Mouse (Mus musculus) limb, embryonic 15.5 days (tissue): ENCODE measurements at regions not wholly inside any gene's neighbourhood (a gene's known extent, or its start where the extent isn't known, plus 50 kb on each side); places are given as distances from the start of the nearest gene placed in this dataset.

Experiments used
- ATAC-seq: fragments of 200-750 bp; cut with Nextera tagmentation; 2 replicates; pipeline ENCODE4 v1.8.0; 2017; ENCODE audit warnings: low read depth, moderate TSS enrichment; ENCODE audit not compliant: insufficient number of reproducible peaks, low FRiP score, low TSS enrichment
- H3K27ac ChIP-seq: fragments of 300-500 bp; sonication (generic); 2 replicates; pipeline ENCODE4 v1.5.1; 2015; ENCODE audit warnings: moderate library complexity, mild to moderate bottlenecking, inconsistent platforms
- H3K27me3 ChIP-seq: fragments of 300-500 bp; sonication (generic); 2 replicates; pipeline ENCODE4 v1.6.1; 2015; ENCODE audit warnings: inconsistent platforms
- H3K36me3 ChIP-seq: fragments of 300-500 bp; sonication (generic); 2 replicates; pipeline ENCODE4 v1.6.1; 2015; ENCODE audit warnings: inconsistent platforms
- H3K4me1 ChIP-seq: fragments of 300-500 bp; sonication (generic); 2 replicates; pipeline ENCODE4 v1.6.1; 2015; ENCODE audit warnings: inconsistent platforms
- H3K4me2 ChIP-seq: fragments of 300-500 bp; sonication (generic); 2 replicates; pipeline ENCODE4 v1.6.1; 2015; ENCODE audit warnings: mild to moderate bottlenecking, inconsistent platforms
- H3K4me3 ChIP-seq: fragments of 300-500 bp; sonication (generic); 2 replicates; pipeline ENCODE4 v1.5.1; 2015; ENCODE audit warnings: mild to moderate bottlenecking, inconsistent platforms
- H3K9ac ChIP-seq: fragments of 300-500 bp; sonication (generic); 2 replicates; pipeline ENCODE4 v1.6.1; 2015; ENCODE audit warnings: inconsistent platforms
- H3K9me3 ChIP-seq: fragments of 300-500 bp; sonication (generic); 2 replicates; pipeline ENCODE4 v1.6.1; 2016; ENCODE audit warnings: inconsistent platforms
- WGBS: fragments of 180-500 bp; shearing (Covaris S2); methylation state at CpG from one replicate; pipeline ENCODE4 v1.1.7; 2015; 5-methylcytosine and 5-hydroxymethylcytosine counted together

- no peak overlapping the region; the same call in 1 of the 2 replicates for H3K27ac ChIP-seq
- H3K4me1 ChIP-seq, result no peaks in the 10 kb centered on the region
- ATAC-seq, result no peak
- H3K27me3 ChIP-seq, result no peaks in the 10 kb centered on the region
- H3K9me3 ChIP-seq, result no peaks in the 10 kb centered on the region
- no peak overlapping the region for H3K4me3 ChIP-seq
- no peaks in the 10 kb centered on the region for H3K36me3 ChIP-seq
- WGBS, result 69% methylated on average over 3 of the region's 3 CpGs
- no peak overlapping the region for H3K4me2 ChIP-seq
- H3K9ac ChIP-seq, result no peak overlapping the region
Measured at GRCm38 (mm10) chr15:62302233-62302632, 1379.4 kb upstream of the A1bg start.

- no peak for ATAC-seq
- H3K4me1 ChIP-seq, result no peaks in the 10 kb centered on the region
- WGBS, result 85% methylated on average over 3 of the region's 3 CpGs
- no peaks in the 10 kb centered on the region for H3K27me3 ChIP-seq
- no peaks in the 10 kb centered on the region for H3K36me3 ChIP-seq
- no peak overlapping the region for H3K27ac ChIP-seq
- H3K4me3 ChIP-seq, result no peak overlapping the region
- H3K4me2 ChIP-seq, result no peak overlapping the region
- no peaks in the 10 kb centered on the region for H3K9me3 ChIP-seq
- H3K9ac ChIP-seq, result no peak overlapping the region
Measured at GRCm38 (mm10) chr15:62301567-62301966, 1378.8 kb upstream of the A1bg start.

GRCm38 (mm10) chr15:62297138-62297537 lies 1374.3 kb upstream of the A1bg start:
- WGBS, result 91% methylated on average over 5 of the region's 5 CpGs
- ATAC-seq, result no peak
- Histone ChIP-seq H3K9ac (no peak overlapping the region), H3K9me3 (no peaks in the 10 kb centered on the region), H3K4me2 (no peak overlapping the region), H3K36me3 (no peaks in the 10 kb centered on the region), H3K27ac (no peak overlapping the region), H3K4me1 (peaks cover 5% of the 10 kb centered on the region), H3K4me3 (no peak overlapping the region), H3K27me3 (no peaks in the 10 kb centered on the region)

GRCm38 (mm10) chr15:62295233-62295927 lies 1372.6 kb upstream of the A1bg start:
- no peak overlapping the region for H3K4me3 ChIP-seq
- no peak overlapping the region for H3K9ac ChIP-seq
- no peak for ATAC-seq
- H3K36me3 ChIP-seq, result no peaks in the 10 kb centered on the region
- no peaks in the 10 kb centered on the region for H3K9me3 ChIP-seq
- H3K4me1 ChIP-seq, result peaks cover 5% of the 10 kb centered on the region
- H3K4me2 ChIP-seq, result no peak overlapping the region
- WGBS, result 38% methylated on average over 8 of the region's 8 CpGs
- no peak overlapping the region for H3K27ac ChIP-seq
- H3K27me3 ChIP-seq, result no peaks in the 10 kb centered on the region

GRCm38 (mm10) chr15:62294786-62295185 lies 1372.0 kb upstream of the A1bg start:
- 48% methylated on average over 3 of the region's 3 CpGs for WGBS
- no peak overlapping the region for H3K4me2 ChIP-seq
- no peak for ATAC-seq
- no peaks in the 10 kb centered on the region for H3K27me3 ChIP-seq
- no peaks in the 10 kb centered on the region for H3K9me3 ChIP-seq
- no peak overlapping the region for H3K27ac ChIP-seq
- peaks cover 5% of the 10 kb centered on the region for H3K4me1 ChIP-seq
- H3K9ac ChIP-seq, result no peak overlapping the region
- no peak overlapping the region for H3K4me3 ChIP-seq
- H3K36me3 ChIP-seq, result no peaks in the 10 kb centered on the region

DNA sequence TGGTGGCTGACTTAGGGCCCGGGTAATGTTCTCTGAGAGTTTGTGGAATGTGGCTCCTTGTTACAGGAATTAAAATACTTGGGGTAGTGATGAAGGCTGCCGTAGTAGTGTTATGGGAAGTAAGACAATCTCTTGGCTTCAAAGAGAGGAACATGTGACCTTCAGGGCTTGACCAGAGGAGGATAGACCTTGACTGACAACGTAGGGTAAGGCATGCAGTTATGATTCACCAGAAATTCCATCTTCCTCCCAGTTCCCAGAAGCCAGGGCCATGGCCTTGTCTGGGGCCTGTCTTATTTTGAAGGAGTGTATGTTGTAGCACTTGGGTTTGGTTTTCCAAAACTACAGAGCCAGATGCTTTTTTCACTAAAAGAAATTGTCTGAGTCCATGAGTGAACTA lies 1370.1 kb upstream of the A1bg start:
- Histone ChIP-seq H3K27me3 (no peaks in the 10 kb centered on the region), H3K27ac (no peak overlapping the region), H3K4me1 (peaks cover 5% of the 10 kb centered on the region), H3K4me3 (no peak overlapping the region), H3K9ac (no peak overlapping the region), H3K4me2 (no peak overlapping the region), H3K9me3 (no peaks in the 10 kb centered on the region), H3K36me3 (no peaks in the 10 kb centered on the region)
- 82% methylated on average over 3 of the region's 3 CpGs for WGBS
- no peak for ATAC-seq

DNA sequence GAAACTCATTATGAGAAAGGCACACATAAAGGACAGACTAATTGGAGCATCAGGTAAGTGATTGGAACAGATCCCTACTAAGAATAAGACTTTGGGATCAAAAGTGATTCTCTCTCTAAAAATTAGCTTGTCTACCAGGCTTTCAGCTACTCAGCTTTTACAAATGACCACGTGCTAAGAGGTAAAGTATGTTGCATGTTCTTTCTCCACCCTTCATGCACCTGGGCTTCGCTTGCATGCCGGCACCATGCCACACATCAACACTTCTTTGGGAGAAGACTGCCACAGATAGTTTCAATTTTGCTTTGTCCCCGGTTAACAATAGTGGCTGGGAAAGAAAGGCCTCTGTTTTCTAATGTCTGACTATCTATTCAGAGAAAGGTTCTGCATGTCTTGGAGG lies 1367.9 kb upstream of the A1bg start:
- Histone ChIP-seq H3K4me1 (peaks cover 15% of the 10 kb centered on the region), H3K27ac (no peak overlapping the region), H3K9ac (no peak overlapping the region), H3K4me3 (no peak overlapping the region), H3K9me3 (no peaks in the 10 kb centered on the region), H3K4me2 (no peak overlapping the region), H3K27me3 (no peaks in the 10 kb centered on the region), H3K36me3 (no peaks in the 10 kb centered on the region)
- no peak for ATAC-seq
- 91% methylated on average over 4 of the region's 4 CpGs for WGBS

GRCm38 (mm10) chr15:62286666-62287655 lies 1364.1 kb upstream of the A1bg start:
- Histone ChIP-seq H3K4me1 (peaks cover 10% of the 10 kb centered on the region), H3K9me3 (no peaks in the 10 kb centered on the region), H3K9ac (no peak overlapping the region), H3K27me3 (no peaks in the 10 kb centered on the region), H3K4me2 (no peak overlapping the region), H3K36me3 (no peaks in the 10 kb centered on the region), H3K4me3 (no peak overlapping the region), H3K27ac (no peak overlapping the region)
- WGBS, result 37% methylated on average over 11 of the region's 11 CpGs
- no peak for ATAC-seq

DNA sequence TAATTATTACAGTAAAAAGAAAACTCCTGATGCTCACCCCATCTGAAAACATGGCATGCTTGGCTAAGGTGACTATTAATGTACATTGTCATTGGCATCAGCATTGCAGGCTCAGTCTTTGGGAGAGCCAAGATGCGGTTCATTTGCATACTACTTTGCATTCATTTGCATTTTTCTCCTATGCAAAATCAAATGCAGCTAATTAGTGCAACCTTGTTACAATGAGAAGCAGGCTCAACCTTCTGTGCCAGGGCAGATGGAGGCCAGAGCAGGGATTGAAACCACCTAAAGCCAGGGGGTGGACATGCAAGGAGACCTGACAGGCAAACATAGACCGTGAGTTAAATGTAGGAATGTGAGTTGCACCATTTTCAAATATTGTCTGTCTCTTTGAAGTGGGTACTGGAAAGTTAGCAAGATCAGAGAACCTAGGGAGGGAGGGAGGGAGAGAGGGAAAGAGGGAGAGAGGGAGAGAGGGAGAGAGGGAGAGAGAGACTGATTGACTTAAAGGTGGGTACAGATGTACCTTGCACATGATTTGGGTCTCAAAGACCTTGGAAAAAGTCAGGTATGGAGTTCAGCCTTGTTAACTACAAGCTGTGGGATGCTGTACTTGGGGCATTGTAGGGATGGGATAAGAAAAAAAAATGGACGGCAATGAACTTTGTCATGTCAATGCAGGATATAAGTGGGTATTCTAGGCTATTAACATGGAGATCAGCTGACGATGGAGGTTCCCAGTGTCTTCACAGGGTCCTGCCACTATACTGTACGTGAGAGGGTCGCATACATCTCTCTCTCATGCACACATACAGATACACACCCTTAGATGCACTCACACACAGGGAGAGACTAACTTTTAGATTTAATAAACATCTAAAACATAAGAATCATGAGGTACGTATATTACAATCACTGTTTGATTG lies 1362.1 kb upstream of the A1bg start:
- no peak for ATAC-seq
- Histone ChIP-seq H3K4me3 (no peak overlapping the region), H3K4me2 (no peak overlapping the region), H3K9ac (no peak overlapping the region), H3K4me1 (peaks cover 10% of the 10 kb centered on the region), H3K27me3 (no peaks in the 10 kb centered on the region), H3K9me3 (no peaks in the 10 kb centered on the region), H3K27ac (no peak overlapping the region), H3K36me3 (no peaks in the 10 kb centered on the region)
- WGBS, result 92% methylated on average over 7 of the region's 7 CpGs

- Histone ChIP-seq H3K27me3 (no peaks in the 10 kb centered on the region), H3K27ac (no peak overlapping the region), H3K36me3 (no peaks in the 10 kb centered on the region), H3K4me2 (no peak overlapping the region), H3K4me3 (no peak overlapping the region), H3K9ac (no peak overlapping the region), H3K9me3 (no peaks in the 10 kb centered on the region), H3K4me1 (peaks cover 10% of the 10 kb centered on the region)
- WGBS, result 75% methylated on average over 6 of the region's 6 CpGs
- no peak for ATAC-seq
Measured at GRCm38 (mm10) chr15:62283661-62284429, 1361.0 kb upstream of the A1bg start.

GRCm38 (mm10) chr15:62282646-62283045 lies 1359.8 kb upstream of the A1bg start:
- no peak for ATAC-seq
- Histone ChIP-seq H3K9ac (no peak overlapping the region), H3K27ac (no peak overlapping the region), H3K9me3 (no peaks in the 10 kb centered on the region), H3K36me3 (no peaks in the 10 kb centered on the region), H3K4me3 (no peak overlapping the region), H3K4me1 (peaks cover 10% of the 10 kb centered on the region), H3K4me2 (no peak overlapping the region), H3K27me3 (no peaks in the 10 kb centered on the region)
- WGBS, result 51% methylated on average over 9 of the region's 9 CpGs
